Mouse (Mus musculus): ENCODE data around the gene Senp2. TPM values are rescaled to one million over a fixed set of nuclear protein-coding genes. Genes with fewer than 3 reads are reported as not detected.
A peak's percentile ranks its signal among the peaks of the same experiment; 100 is the strongest.

The Senp2 gene
- total and polyA plus RNA-seq, 3 experiments: 31.7 to 54.7 TPM; not detected in 1

- H3K9me3 ChIP-seq (replicated peaks; ENCODE audit: insufficient read depth, low read length): no peaks in the 10 kb centered on the region
- peak; percentile 64 for DNase-seq (ENCODE audit: low read depth, low spot score)
- H3K27ac ChIP-seq (ENCODE audit: control insufficient read depth, low read depth, low read length): peak overlapping the region; percentile 76
- H3K36me3 ChIP-seq (ENCODE audit: control insufficient read depth in 1 of 2, insufficient read depth in 2 of 2, low read length in 2 of 2): peaks cover 16% of the 10 kb centered on the region in 2 experiments
- H3K27me3 ChIP-seq (ENCODE audit: control insufficient read depth in 1 of 2, insufficient read depth in 2 of 2, low read length in 2 of 2): no peaks in the 10 kb centered on the region
- H3K4me1 ChIP-seq (ENCODE audit: control insufficient read depth in 1 of 2, insufficient read depth in 2 of 2, low read length in 2 of 2): peaks cover 9 to 10% of the 10 kb centered on the region in 2 experiments
- TF ChIP-seq SMC3 (IDR thresholded peaks at IDR 0.05; ENCODE audit: low read depth, low read length) (no peak), ELF1 (IDR thresholded peaks at IDR 0.05; ENCODE audit: low read depth, low read length) (peak; percentile 48; the same call in 1 of the 2 replicates), MYB (IDR thresholded peaks at IDR 0.05; ENCODE audit: low read depth, low read length) (peak; percentile 68), GATA1 (IDR thresholded peaks at IDR 0.05; ENCODE audit: low read depth, low read length) (peak; percentile 62; the same call in 1 of the 2 replicates), RCOR1 (IDR thresholded peaks at IDR 0.05; ENCODE audit: low read depth, low read length) (0 out of 2 replicates have a peak, but pooled peaks have one; percentile 21), ETS1 (IDR thresholded peaks at IDR 0.05; ENCODE audit: low read depth, low read length) (0 out of 2 replicates have a peak, but pooled peaks have one; percentile 40), TCF12 (IDR thresholded peaks at IDR 0.05; ENCODE audit: low read depth, low read length) (peak; percentile 32; the same call in 1 of the 2 replicates), KAT2A (conservative IDR thresholded peaks at IDR 0.05; ENCODE audit: low read depth, low read length) (no peak), EP300 (IDR thresholded peaks at IDR 0.05; ENCODE audit: low read depth in 1 of 2, low read length in 2 of 2) (peak; percentile 64 to 80; a peak in 3 of 4 replicates), JUND (IDR thresholded peaks at IDR 0.05; ENCODE audit: low read depth, low read length) (no peak), MEF2A (IDR thresholded peaks at IDR 0.05; ENCODE audit: extremely low read depth, insufficient replicate concordance, low read depth, low read length, poor library complexity, severe bottlenecking) (peak; percentile 11; the same call in 1 of the 2 replicates), MXI1 (IDR thresholded peaks at IDR 0.05; ENCODE audit: low read depth, low read length) (no peak)
- no peak overlapping the region for H3K9ac ChIP-seq (ENCODE audit: control insufficient read depth, low read depth, low read length, poor library complexity, severe bottlenecking)
- H3K79me2 ChIP-seq (ENCODE audit: control insufficient read depth, insufficient read depth, low read length, poor library complexity): no peaks in the 10 kb centered on the region
- no peak overlapping the region; a peak in 1 of 4 replicates for H3K4me3 ChIP-seq (ENCODE audit: control insufficient read depth in 1 of 2, insufficient read depth in 1 of 2, low read depth in 2 of 2, low read length in 2 of 2)
Observed at GRCm38 (mm10) chr16:22046739-22047366, 37.6 kb downstream of the Senp2 start.

- TF ChIP-seq ETS1 (IDR thresholded peaks at IDR 0.05; ENCODE audit: low read depth, low read length) (no peak), UBTF (IDR thresholded peaks at IDR 0.05; ENCODE audit: borderline replicate concordance, insufficient read depth, low read depth, low read length) (no peak)
Observed at GRCm38 (mm10) chr16:22053411-22053810, 44.1 kb downstream of the Senp2 start.

More at GRCm38 (mm10) chr16:22053411-22053810, 44.1 kb downstream of the Senp2 start:
- DNase-seq (ENCODE audit: low read depth, low spot score): no peak
- Histone ChIP-seq H3K4me3 (ENCODE audit: control insufficient read depth in 1 of 2, insufficient read depth in 1 of 2, low read depth in 2 of 2, low read length in 2 of 2) (no peak overlapping the region), H3K9ac (ENCODE audit: control insufficient read depth, low read depth, low read length, poor library complexity, severe bottlenecking) (no peak overlapping the region), H3K79me2 (ENCODE audit: control insufficient read depth, insufficient read depth, low read length, poor library complexity) (no peaks in the 10 kb centered on the region), H3K27ac (ENCODE audit: control insufficient read depth, low read depth, low read length) (no peak overlapping the region), H3K27me3 (ENCODE audit: control insufficient read depth in 1 of 2, insufficient read depth in 2 of 2, low read length in 2 of 2) (no peaks in the 10 kb centered on the region), H3K9me3 (replicated peaks; ENCODE audit: insufficient read depth, low read length) (no peaks in the 10 kb centered on the region), H3K36me3 (ENCODE audit: control insufficient read depth in 1 of 2, insufficient read depth in 2 of 2, low read length in 2 of 2) (peaks cover 0 to 7% of the 10 kb centered on the region in 2 experiments; a peak in 1 of 4 replicates), H3K4me1 (ENCODE audit: control insufficient read depth in 1 of 2, insufficient read depth in 2 of 2, low read length in 2 of 2) (peaks cover 0 to 3% of the 10 kb centered on the region in 2 experiments; a peak in 2 of 4 replicates)
